Mouse (Mus musculus) adrenal gland, postnatal 25 days (tissue): Measurements from ENCODE around the gene Trpm1. TPM values are rescaled to one million over a fixed set of nuclear protein-coding genes. Genes with fewer than 3 reads are reported as not detected.

Experiments
- DNase-seq: peaks from one replicate; pipeline ENCODE4 v3.0.0; 2021; ENCODE audit warnings: mixed read lengths
- microRNA-seq, 2 experiments: library from miRNA; unstranded; fragments of <30 nt; microRNA quantifications; one replicate each; pipeline ENCODE4 v1.2.0; 2021
- total RNA-seq: library from RNA; stranded (reverse); gene quantifications from 2 replicates; pipeline ENCODE4 v1.2.3, GENCODE M21; 2021

The Trpm1 gene
- total RNA-seq, 1 experiment from 2014 or later, result not detected

DNA sequence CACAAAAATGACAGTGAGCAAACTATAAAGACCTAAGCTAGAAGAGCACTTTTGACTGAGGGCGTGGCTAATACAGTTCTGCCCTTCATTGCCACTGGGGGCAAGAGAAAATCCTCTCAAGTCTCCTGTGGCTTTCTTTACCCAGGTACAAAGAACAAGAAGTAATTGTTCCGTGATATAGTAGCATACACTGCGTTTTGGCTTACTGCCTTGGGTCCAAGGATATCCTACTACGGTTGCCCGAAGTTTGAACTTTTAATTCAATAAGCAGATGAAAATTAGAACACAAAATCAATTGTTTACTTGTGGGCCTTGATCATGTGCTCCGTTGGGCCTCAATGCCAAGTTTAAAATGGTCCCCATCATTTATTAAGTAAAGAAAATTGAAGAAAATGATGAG, 136.8 kb downstream of the Trpm1 start:
- no peak for DNase-seq

GRCm38 (mm10) chr7:64291722-64292121, 138.1 kb downstream of the Trpm1 start:
- no peak for DNase-seq

GRCm38 (mm10) chr7:64296286-64297010, 142.8 kb downstream of the Trpm1 start:
- DNase-seq, result no peak

- no peak for DNase-seq
Measured at GRCm38 (mm10) chr7:64310241-64310640, 156.6 kb downstream of the Trpm1 start.

GRCm38 (mm10) chr7:64310756-64311155, 157.1 kb downstream of the Trpm1 start:
- DNase-seq, result no peak

DNA sequence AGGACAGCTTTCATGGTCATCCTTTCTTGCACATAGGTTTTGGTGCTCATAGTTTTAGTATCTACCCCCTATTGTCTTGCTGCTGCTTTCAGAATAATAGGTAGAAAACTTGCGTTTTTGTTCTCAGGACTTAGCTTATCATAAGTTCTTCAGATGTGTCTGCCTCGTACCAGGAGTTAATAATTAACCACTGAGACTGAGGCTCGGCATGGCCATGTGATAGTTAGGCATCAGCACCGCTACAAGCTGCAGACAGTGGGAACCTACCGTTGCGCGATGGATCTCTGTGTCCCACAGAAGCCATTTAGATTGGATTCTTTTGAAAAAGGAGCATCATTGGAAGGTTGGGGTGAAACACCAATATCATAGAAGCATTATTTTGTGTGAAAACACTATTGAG, 159.2 kb downstream of the Trpm1 start:
- DNase-seq, result no peak

Small RNA genes lying within 50 kb of the gene (microRNA-seq; reads per million reads assigned to microRNA genes)
- 0.69 to 1.1 reads per million in 2 experiments for gene Mir211
- 0 reads per million in 2 experiments for gene Mir6416

Other genes starting within 250 kb of the Trpm1 start
- not detected in 2 replicates for gene E030018B13Rik, start 237.0 kb upstream of the Trpm1 start, total RNA-seq
- gene Klf13, start 214.9 kb upstream of the Trpm1 start, total RNA-seq, result 85.4 and 93.8 TPM in 2 replicates
- 22.2 and 37.2 TPM in 2 replicates for gene Mtmr10, start 133.8 kb downstream of the Trpm1 start, total RNA-seq
- gene Fan1, start 220.3 kb downstream of the Trpm1 start, total RNA-seq, result 9.5 and 12.5 TPM in 2 replicates
- 23.6 and 36.7 TPM in 2 replicates for gene Mphosph10, start 238.4 kb downstream of the Trpm1 start, total RNA-seq
- gene Mcee, start 238.8 kb downstream of the Trpm1 start, total RNA-seq, result 72.1 and 75.4 TPM in 2 replicates